Mouse (Mus musculus): ENCODE results near the gene Bcar1.

GRCm38 (mm10) chr8:111735335-111735761 is 8.3 kb downstream of the Bcar1 start:
- TF ChIP-seq HCFC1 (IDR thresholded peaks at IDR 0.05; ENCODE audit: borderline replicate concordance, insufficient read depth, low read length) (no peak), MAFK (IDR thresholded peaks at IDR 0.05; ENCODE audit: insufficient read depth, low read depth, low read length) (no peak), ZNF384 (IDR thresholded peaks at IDR 0.05; ENCODE audit: low read depth, low read length) (no peak), CHD2 (IDR thresholded peaks at IDR 0.05; ENCODE audit: low read depth, low read length) (no peak)

Data from ES-E14 (cell line).